Mouse (Mus musculus) C2C12 (cell line): ENCODE measurements around the gene Ascc2.

Source experiments
- CEBPB ChIP-seq: IDR thresholded peaks from one replicate; pipeline ENCODE4 v1.6.1; 2011; ENCODE audit warnings: low read depth, mild to moderate bottlenecking, control low read depth, moderate library complexity
- CTCF ChIP-seq: IDR thresholded peaks from one replicate; pipeline ENCODE4 v1.5.1; 2011; ENCODE audit not compliant: control insufficient read depth, insufficient read depth, insufficient read length
- FOSL1 ChIP-seq: IDR thresholded peaks from one replicate; pipeline ENCODE4 v1.8.0; 2011; ENCODE audit warnings: mild to moderate bottlenecking, low read length; ENCODE audit not compliant: poor library complexity, insufficient read depth, severe bottlenecking
- MYOD1 ChIP-seq: IDR thresholded peaks from one replicate; pipeline ENCODE4 v1.6.1; 2011; ENCODE audit warnings: low read depth; ENCODE audit not compliant: control insufficient read depth, insufficient read length
- MYOG ChIP-seq: IDR thresholded peaks from one replicate; pipeline ENCODE4 v1.6.1; 2011; ENCODE audit not compliant: control insufficient read depth, insufficient read length; ENCODE audit errors: extremely low read depth
- USF1 ChIP-seq: IDR thresholded peaks from one replicate; pipeline ENCODE4 v1.6.1; 2011; ENCODE audit warnings: low read depth, mild to moderate bottlenecking, control low read depth, moderate library complexity

DNA sequence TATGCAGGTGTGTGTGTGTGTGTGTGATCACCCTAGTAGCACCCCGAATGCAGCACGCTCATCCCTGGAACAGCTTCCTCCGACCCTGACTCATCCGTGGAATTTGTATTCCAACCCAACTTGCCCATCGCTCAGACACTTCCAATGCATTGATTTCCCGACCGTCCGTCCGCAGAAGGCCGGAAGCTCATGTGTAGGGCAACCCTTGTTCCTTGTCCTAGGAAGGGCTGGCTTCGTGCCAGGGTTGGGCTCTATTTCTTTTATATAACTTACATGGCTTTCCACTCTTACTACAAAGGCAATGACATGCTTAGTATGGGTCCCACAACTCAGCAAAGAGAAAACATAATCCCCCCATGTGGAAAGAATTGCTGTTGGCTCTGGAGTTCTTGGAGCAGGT, 54.6 kb downstream of the Ascc2 start:
- TF ChIP-seq CTCF (no peak), CEBPB (no peak), MYOD1 (no peak), MYOG (no peak), FOSL1 (no peak), USF1 (no peak)
